Mouse (Mus musculus) megakaryocyte, embryonic 14.5 days (primary cell): Measurements from ENCODE around the gene Gm17455. TPM values are rescaled to one million over a fixed set of nuclear protein-coding genes. Genes with fewer than 3 reads are reported as not detected.
A peak's percentile ranks its signal among the peaks of the same experiment; 100 is the strongest.

Experiments used
- H3K27me3 ChIP-seq: replicated peaks from 2 replicates; pipeline ENCODE3; 2012; ENCODE audit warnings: inconsistent platforms
- H3K36me3 ChIP-seq: replicated peaks from 2 replicates; pipeline ENCODE3; 2012; ENCODE audit warnings: low read length, inconsistent platforms, mixed read lengths
- H3K4me1 ChIP-seq: 2 replicates; pipeline ENCODE4 v1.6.1; 2012; ENCODE audit warnings: inconsistent platforms
- H3K4me3 ChIP-seq: replicated peaks from 2 replicates; pipeline ENCODE3; 2012; ENCODE audit warnings: moderate library complexity, mild to moderate bottlenecking, inconsistent platforms
- H3K9me3 ChIP-seq: 2 replicates; pipeline ENCODE4 v1.6.1; 2012; ENCODE audit warnings: inconsistent platforms
- FLI1 ChIP-seq: IDR thresholded peaks from 2 replicates; pipeline ENCODE4 v1.6.1; 2012; ENCODE audit warnings: low read length, inconsistent platforms, mixed read lengths
- GATA1 ChIP-seq: IDR thresholded peaks from 3 replicates; pipeline ENCODE4 v1.6.1; 2012; ENCODE audit warnings: mixed read lengths, low read length, inconsistent platforms, borderline replicate concordance
- polyA plus RNA-seq: library from polyadenylated mRNA; stranded (reverse); fragments of >175 nt; gene quantifications from 2 replicates; pipeline ENCODE4 v1.2.3, GENCODE M21; 2012; ENCODE audit warnings: low replicate concordance; ENCODE audit not compliant: insufficient read depth

Gm17455 gene
- polyA plus RNA-seq, 1 experiment = 0.44 TPM

DNA sequence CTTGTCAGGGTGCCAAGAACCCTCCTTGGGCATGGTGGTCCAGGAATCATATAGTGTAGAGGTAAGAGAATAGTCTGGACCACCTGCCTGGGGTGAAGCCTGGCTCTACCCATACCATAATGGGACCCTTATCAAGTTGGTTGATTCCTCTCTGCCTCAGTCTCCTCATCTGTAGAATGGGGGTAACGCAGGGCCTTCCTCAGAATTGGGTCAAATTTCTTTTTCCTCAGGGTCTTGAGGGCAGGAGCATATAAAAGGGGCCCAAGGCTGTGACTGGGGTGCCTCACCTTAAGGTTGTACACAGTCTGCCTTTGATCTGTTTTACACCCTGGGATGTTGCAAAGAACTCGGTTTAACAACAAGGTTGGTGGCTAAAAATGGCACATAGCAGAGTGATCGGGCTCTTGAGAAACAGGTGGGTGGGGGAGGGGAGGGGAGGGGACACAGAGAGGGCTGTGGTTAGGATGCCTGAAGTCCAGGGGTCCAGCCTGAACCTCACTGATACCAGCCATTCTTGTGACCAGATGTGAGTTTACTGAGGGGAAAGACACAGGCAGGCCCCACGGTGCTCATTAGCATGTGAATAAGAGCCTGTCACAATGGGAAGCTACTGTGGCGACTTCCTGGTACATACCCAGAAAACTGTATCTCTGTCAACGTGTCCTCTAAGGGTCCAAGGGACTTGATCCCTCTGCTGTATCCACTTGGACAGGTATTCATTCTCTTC is 9.2 kb upstream of the Gm17455 start:
- no peaks in the 10 kb centered on the region for H3K9me3 ChIP-seq
- TF ChIP-seq FLI1 (no peak), GATA1 (no peak)
- H3K4me1 ChIP-seq = peaks cover 64% of the 10 kb centered on the region
- peak overlapping the region; percentile 51 for H3K4me3 ChIP-seq
- H3K27me3 ChIP-seq = no peaks in the 10 kb centered on the region
- H3K36me3 ChIP-seq = peaks cover 42% of the 10 kb centered on the region

DNA sequence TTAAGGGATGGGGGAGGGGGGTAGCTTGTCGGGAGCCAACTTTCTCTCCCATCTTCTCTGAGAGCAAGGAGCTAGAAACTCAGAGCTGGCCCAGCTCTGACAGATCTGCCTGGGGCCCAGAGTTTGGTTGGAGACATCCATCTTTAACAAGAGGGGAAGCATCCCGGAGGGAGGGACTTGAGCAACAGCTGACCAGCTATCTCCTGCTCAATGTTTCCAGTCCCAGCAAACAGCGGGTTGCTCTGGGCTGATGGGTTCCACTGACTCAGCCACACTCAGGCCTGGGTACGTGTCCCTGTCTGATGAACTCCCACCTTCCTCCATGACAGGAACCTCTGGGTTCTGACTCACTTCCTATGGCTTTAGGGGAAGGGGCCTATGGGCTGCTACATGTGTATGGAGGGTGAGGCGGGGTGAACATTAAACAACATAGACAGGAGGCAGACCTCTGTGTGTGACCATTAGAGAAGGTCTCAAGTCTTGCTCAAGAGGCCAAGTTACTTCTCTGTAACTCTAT is 8.6 kb upstream of the Gm17455 start:
- peak overlapping the region; percentile 57 for H3K4me3 ChIP-seq
- no peaks in the 10 kb centered on the region for H3K27me3 ChIP-seq
- no peaks in the 10 kb centered on the region for H3K9me3 ChIP-seq

DNA sequence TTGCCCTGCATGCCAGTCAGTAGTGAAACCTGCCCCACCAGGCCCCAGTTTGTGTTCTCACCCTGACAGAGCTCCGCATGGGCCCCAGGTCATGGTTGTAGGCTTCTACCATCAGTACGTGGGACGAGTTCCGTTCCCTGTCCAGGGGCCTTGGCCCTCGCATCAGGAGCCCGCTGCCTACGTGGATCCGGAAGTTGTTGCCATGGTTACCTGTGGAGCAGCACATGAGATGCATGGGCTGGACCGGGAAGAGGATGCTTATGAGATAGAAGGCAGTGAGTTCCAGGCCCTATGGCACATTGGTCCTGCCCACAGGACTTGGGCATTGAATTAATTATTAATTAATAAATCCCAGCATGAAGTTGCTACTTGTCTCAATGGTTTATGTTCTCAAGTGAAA is 7.9 kb upstream of the Gm17455 start:
- no peaks in the 10 kb centered on the region for H3K9me3 ChIP-seq
- H3K4me3 ChIP-seq = no peak overlapping the region
- no peak for TF ChIP-seq FLI1
- TF ChIP-seq GATA1 = no peak
- H3K4me1 ChIP-seq = peaks cover 76% of the 10 kb centered on the region
- peaks cover 31% of the 10 kb centered on the region for H3K36me3 ChIP-seq
- H3K27me3 ChIP-seq = peaks cover under 1% of the 10 kb centered on the region

More for the DNA sequence above, 8.6 kb upstream of the Gm17455 start:
- no peak for TF ChIP-seq FLI1
- TF ChIP-seq GATA1 = no peak
- Histone ChIP-seq H3K4me1 (peaks cover 70% of the 10 kb centered on the region), H3K36me3 (peaks cover 35% of the 10 kb centered on the region)

DNA sequence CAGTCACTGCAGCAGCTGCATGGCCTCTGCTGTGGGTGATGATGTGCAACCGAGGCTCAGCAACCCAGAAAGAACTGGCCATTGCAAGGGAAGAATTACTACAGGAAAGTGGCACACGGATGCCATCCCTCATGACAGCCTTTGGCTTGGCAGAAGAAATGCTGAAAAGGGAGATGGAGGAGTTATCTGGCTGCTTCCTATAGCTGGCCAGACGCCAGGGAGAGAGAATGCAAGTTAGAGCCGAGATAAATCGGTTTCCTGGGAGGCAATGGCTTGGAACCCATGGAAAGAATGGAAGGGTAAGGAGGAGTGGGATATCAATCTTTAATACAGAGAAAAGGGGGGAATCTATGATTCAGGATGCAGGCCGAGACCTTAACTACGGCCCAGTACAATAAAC is 4.6 kb upstream of the Gm17455 start:
- Histone ChIP-seq H3K4me3 (no peak overlapping the region), H3K4me1 (peaks cover 69% of the 10 kb centered on the region), H3K36me3 (peaks cover 19% of the 10 kb centered on the region), H3K27me3 (peaks cover 9% of the 10 kb centered on the region), H3K9me3 (no peaks in the 10 kb centered on the region)
- TF ChIP-seq GATA1 (no peak), FLI1 (no peak)

DNA sequence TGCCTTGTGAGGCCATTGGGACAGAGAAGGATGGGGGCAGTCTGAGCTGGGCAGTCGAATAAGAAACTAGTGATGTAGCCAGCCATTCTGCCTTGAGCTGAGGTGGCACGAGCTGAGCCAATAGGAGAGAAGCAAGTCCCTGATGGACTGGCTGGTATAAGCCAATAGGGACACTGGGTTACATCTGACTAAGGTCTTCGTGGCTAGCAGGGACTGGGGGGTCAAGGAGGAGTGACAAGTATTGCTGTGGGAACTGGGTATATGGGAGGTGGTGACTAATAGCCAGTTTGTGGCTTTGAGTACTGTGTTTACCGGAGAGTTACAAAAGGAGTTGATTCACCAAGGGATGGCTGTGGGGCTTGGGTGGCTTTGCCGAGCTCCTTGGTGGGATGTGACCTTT is 3.9 kb upstream of the Gm17455 start:
- H3K36me3 ChIP-seq = peaks cover 19% of the 10 kb centered on the region
- H3K9me3 ChIP-seq = no peaks in the 10 kb centered on the region
- H3K27me3 ChIP-seq = peaks cover 14% of the 10 kb centered on the region
- H3K4me3 ChIP-seq = peak overlapping the region; percentile 2
- H3K4me1 ChIP-seq = peaks cover 63% of the 10 kb centered on the region
- TF ChIP-seq FLI1 = no peak
- no peak for TF ChIP-seq GATA1

DNA sequence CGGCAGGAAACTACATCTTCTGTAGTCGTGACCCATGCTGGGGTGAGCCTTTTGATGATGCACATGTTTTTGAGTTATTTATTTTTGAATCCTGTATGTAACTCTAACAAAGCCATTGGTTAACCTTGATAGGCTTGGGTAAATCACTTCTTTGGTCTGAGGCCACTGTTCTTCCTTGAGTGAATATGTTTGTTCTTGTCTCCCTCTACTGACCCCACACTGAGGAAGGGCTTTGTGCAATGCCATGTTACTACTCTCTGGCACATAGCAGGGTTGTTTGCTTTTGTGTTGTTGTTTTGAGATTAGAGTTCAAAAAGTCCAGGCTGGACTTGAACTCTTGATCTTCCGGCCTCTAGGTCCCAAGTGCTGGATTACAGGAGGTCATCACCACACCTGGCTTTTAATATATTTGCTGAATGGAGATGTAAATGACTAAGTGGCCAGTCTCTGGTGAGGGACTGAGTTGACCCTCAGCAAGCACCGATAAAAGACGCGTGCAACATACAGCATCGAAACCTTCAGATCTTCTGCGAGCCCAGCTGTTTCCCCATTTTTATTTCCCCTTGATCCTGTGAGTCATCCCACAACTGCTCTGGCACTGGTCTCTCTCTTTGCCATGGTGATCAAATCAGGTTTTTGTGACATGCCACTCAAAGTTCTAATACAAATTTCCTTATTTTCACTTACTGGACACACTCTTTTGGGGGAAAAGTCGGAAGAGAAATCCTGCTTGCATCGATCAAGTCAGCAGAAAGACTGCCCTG is 1.3 kb upstream of the Gm17455 start:
- TF ChIP-seq FLI1 (no peak), GATA1 (no peak)
- Histone ChIP-seq H3K4me1 (peaks cover 39% of the 10 kb centered on the region), H3K9me3 (no peaks in the 10 kb centered on the region), H3K36me3 (peaks cover 3% of the 10 kb centered on the region), H3K27me3 (peaks cover 31% of the 10 kb centered on the region), H3K4me3 (no peak overlapping the region)

DNA sequence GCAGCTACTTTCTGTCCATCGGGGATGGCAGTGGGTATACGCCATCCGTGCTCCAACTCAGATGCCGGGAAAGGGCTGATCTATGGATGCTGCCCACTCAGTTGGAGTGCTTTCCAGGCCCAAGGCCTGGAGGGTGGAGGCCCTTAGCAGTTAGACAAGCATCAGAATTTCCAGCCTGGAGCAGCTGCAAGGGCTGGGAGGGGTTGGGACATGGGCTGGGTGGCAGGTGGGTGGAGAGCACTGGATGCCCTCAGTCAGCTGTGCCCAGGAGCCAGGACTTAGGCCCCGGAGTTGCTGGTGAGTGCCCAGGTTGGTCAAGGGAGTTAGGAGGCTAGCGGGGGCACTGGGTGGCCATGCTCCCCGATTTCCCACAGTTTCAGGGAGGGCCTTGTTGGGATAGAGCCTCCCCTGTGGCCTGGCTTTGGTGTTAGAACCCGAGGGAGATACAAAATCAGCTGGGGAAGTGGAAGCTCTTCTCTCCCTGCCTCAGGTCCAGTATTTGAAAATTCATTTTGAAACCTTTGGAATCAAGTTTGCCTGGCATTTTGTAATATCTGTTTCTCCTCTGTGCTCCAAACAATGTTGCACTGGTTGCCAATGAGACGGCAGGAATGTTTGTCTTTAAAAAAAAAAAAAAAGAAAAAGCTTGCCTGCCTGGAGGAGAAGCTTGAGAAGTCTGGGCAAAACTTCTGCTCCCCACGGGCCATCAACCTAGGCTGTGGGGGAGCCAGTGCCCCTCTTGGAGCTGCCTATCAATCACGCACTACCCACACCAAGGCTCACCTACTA is 1.2 kb downstream of the Gm17455 start:
- no peaks in the 10 kb centered on the region for H3K9me3 ChIP-seq
- no peaks in the 10 kb centered on the region for H3K36me3 ChIP-seq
- peaks cover 33% of the 10 kb centered on the region; the same call in 1 of the 2 replicates for H3K4me1 ChIP-seq
- H3K27me3 ChIP-seq = peaks cover 49% of the 10 kb centered on the region
- TF ChIP-seq GATA1 (no peak), FLI1 (no peak)
- no peak overlapping the region for H3K4me3 ChIP-seq

DNA sequence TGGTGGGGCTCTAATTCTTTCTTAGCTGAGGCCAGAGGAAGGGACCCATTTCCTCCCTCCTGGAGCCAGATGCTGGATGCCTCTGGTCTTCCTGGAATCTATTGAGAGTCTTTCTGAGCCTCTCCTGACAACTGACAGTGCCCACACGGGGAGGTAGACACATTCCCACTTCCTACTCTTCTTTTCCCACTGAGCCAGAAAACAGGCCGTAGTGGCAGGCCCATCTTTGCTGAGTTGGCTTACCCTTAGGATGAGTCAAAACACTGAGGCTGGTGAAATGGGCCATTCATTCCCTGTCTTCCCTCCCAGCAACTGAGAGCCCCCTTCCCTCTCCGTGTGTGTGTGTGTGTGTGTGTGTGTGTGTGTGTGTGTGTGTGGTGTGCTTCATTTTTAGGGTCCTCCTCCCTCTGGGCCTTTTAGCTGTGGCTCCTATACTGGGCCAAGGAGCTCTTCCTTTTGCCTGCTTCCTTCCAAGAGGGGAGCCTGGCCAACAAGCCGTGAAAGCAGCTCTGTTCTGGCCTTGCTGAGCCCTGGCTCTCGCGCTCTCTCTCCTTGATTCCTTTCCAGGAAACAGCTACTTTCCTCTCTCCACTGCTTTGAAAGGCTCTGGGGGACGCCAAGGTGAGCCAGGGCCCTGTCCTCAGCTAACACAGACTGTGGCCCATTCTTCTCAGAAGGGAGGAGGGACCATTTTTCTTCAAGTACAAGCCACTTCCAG is 6.1 kb downstream of the Gm17455 start:
- TF ChIP-seq FLI1 (no peak), GATA1 (no peak)
- Histone ChIP-seq H3K4me1 (peaks cover 26% of the 10 kb centered on the region; the same call in 1 of the 2 replicates), H3K27me3 (peaks cover 76% of the 10 kb centered on the region)

DNA sequence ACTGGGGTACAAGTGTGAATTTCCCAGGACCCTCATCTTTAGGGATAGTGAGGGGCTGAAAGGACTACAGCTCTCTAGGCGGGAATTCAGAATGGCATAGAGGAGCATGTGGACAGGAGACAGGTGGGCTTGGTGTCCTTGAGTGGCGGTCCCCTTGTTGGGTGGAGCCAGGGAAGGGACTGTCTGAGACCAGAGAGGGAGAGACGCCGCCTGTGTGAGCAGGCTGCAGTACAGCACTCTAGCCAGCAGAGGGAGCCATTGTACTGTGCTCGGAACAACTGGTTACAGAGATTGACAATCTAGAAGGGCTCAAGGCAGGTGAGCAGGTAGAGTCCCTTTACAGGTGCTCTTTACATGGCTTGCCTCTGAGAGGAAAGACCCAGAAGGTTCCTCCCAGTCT is 8.3 kb downstream of the Gm17455 start:
- H3K4me3 ChIP-seq = peak overlapping the region; percentile 18
- TF ChIP-seq FLI1 (no peak), GATA1 (no peak)
- H3K9me3 ChIP-seq = no peaks in the 10 kb centered on the region
- H3K4me1 ChIP-seq = peaks cover 29% of the 10 kb centered on the region; the same call in 1 of the 2 replicates
- H3K27me3 ChIP-seq = peaks cover 82% of the 10 kb centered on the region
- H3K36me3 ChIP-seq = no peaks in the 10 kb centered on the region

More for the DNA sequence above, 6.1 kb downstream of the Gm17455 start:
- Histone ChIP-seq H3K4me3 (no peak overlapping the region), H3K9me3 (no peaks in the 10 kb centered on the region), H3K36me3 (no peaks in the 10 kb centered on the region)
